Mouse (Mus musculus) hindbrain, embryonic 14.5 days (tissue): ENCODE measurements around the gene Calca. TPM values are rescaled to one million over a fixed set of nuclear protein-coding genes. Genes with fewer than 3 reads are reported as not detected.
"Not testable (repeated sequence)": the region's sequence is repeated elsewhere in the genome, so short reads cannot be mapped to it uniquely, and the experiment has no call there.

ENCODE experiments used
- ATAC-seq: fragments of 200-750 bp; cut with Nextera tagmentation; 2 replicates; pipeline ENCODE4 v1.8.0; 2017; ENCODE audit warnings: moderate number of reproducible peaks, mild to moderate bottlenecking, moderate TSS enrichment, moderate library complexity; ENCODE audit not compliant: low FRiP score
- DNase-seq: peaks from one replicate; pipeline ENCODE4 v3.0.0-alpha.2; 2015; ENCODE audit warnings: low spot score
- H3K27ac ChIP-seq: fragments of 300-500 bp; sonication (generic); 2 replicates; pipeline ENCODE4 v1.5.1; 2014; ENCODE audit warnings: mild to moderate bottlenecking, moderate library complexity
- H3K27me3 ChIP-seq: fragments of 300-500 bp; sonication (generic); 2 replicates; pipeline ENCODE4 v1.6.1; 2014; ENCODE audit warnings: mild to moderate bottlenecking, low read length, mixed read lengths; ENCODE audit not compliant: control insufficient read depth, insufficient read depth
- H3K36me3 ChIP-seq: fragments of 300-500 bp; sonication (generic); replicated peaks from 2 replicates; pipeline ENCODE4 v1.6.1; 2014; ENCODE audit not compliant: control insufficient read depth, insufficient read depth
- H3K4me1 ChIP-seq: fragments of 300-500 bp; sonication (generic); replicated peaks from 2 replicates; pipeline ENCODE4 v1.6.1; 2014; ENCODE audit warnings: antibody characterized with exemption, low read length, mixed read lengths; ENCODE audit not compliant: control insufficient read depth, insufficient read depth
- H3K4me2 ChIP-seq: fragments of 300-500 bp; sonication (generic); replicated peaks from 2 replicates; pipeline ENCODE4 v1.6.1; 2014; ENCODE audit warnings: mild to moderate bottlenecking, moderate library complexity
- H3K4me3 ChIP-seq: fragments of 300-500 bp; sonication (generic); replicated peaks from 2 replicates; pipeline ENCODE4 v1.5.1; 2014; ENCODE audit warnings: mild to moderate bottlenecking, low read length
- H3K9ac ChIP-seq: fragments of 300-500 bp; sonication (generic); 2 replicates; pipeline ENCODE4 v1.6.1; 2014
- H3K9me3 ChIP-seq: fragments of 300-500 bp; sonication (generic); 2 replicates; pipeline ENCODE4 v1.6.1; 2016; ENCODE audit warnings: low read length; ENCODE audit not compliant: control insufficient read depth
- WGBS: fragments of 180-500 bp; shearing (Covaris S2); extraction: QIAGEN DNeasy Blood & Tissue Kit; methylation state at CpG from one replicate; pipeline ENCODE4 v1.1.7; 2014; 5-methylcytosine and 5-hydroxymethylcytosine counted together
- polyA plus RNA-seq: library from polyadenylated mRNA; unstranded; fragments of >200 nt; fragmentation: Nextera tagmentation; extraction: Ambion mirVana; gene quantifications from 2 replicates; pipeline ENCODE4 v1.2.1, GENCODE M21; 2014

The Calca gene
- 23.1 and 28.3 TPM in 2 replicates for polyA plus RNA-seq

DNA sequence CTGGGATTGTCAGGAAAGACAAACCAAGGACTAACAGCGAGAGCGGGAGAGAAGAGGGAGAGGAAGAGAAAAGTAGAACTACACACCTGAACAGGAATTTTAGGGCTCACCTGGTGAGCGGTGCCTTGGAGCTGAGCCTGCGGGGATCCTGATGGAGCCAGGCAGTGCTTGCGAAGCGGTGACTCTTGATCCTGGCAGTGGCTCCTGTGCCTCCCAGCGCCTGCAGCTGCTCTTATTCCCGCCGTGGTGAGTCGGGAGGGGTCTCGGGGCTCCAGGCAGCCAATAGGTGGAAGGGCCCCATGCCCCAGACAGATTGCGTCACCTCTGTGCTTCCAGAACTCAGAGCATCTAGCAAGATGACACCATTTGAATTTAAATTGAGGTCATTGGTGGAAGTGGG, at the start of gene Calca:
Gene Calca, minus strand, starts transcription at position 256 of the 400 bp plus-strand sequence.
- no peaks in the 10 kb centered on the region for H3K9me3 ChIP-seq
- under 1% methylated on average over 12 of the region's 12 CpGs for WGBS
- no peak for DNase-seq
- H3K4me1 ChIP-seq = no peaks in the 10 kb centered on the region
- no peaks in the 10 kb centered on the region; the same call in 1 of the 2 replicates for H3K27me3 ChIP-seq
- H3K27ac ChIP-seq = no peak within 1 kb of the TSS
- H3K4me3 ChIP-seq = peak within 1 kb of the TSS; percentile 29
- H3K4me2 ChIP-seq = peak within 1 kb of the TSS; percentile 82
- ATAC-seq = no peak
- H3K36me3 ChIP-seq = no peaks in the 10 kb centered on the region
- H3K9ac ChIP-seq = peak within 1 kb of the TSS; percentile 40

DNA sequence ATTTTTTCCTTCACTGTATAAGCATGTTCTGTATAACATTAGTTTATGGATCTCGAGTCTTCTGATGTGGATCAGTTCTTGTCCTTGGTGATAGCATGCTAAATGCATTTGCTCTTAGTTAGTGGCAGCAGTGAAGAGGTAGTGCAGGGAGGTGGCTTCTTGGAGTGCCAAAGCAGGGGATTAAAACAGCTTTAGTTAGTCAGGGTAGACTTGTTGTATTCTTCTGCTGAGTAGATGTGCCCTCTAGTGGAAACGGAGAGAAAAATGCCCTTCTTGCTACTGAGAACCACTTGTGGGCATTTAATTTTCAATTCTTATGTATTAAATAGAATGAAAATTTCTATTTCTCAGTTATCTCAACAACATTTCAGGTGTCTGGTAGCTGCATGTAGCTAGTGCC, 36.5 kb upstream of the Calca start:
- H3K4me2 ChIP-seq = no peak overlapping the region
- H3K36me3 ChIP-seq = no peaks in the 10 kb centered on the region
- no peak overlapping the region for H3K9ac ChIP-seq
- ATAC-seq (no peak), DNase-seq (peak; percentile 66)
- H3K27ac ChIP-seq = no peak overlapping the region
- no peaks in the 10 kb centered on the region for H3K9me3 ChIP-seq
- H3K4me3 ChIP-seq = no peak overlapping the region
- no peaks in the 10 kb centered on the region for H3K4me1 ChIP-seq
- 30% methylated on average over 2 of the region's 2 CpGs for WGBS
- H3K27me3 ChIP-seq = no peaks in the 10 kb centered on the region

DNA sequence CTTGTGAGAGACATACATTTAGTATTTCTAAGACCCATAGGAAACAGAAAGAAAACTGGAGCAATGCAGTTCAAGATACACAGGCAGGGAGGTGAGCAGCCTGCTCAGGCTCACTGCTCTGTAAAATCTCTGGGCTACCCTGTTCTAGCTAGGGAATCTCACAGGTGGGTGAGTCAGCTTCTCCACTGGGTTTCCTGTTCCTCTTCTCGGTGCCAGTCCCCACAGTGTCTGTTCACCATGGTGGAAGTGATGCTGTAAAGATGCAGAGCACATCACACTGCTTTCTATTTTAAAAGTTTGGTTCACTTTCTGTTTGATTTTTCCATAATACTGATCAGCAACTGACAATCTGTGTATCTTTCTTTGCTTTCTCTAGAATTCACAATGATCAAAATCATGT, 35.2 kb upstream of the Calca start:
- ATAC-seq = no peak
- WGBS = 86% methylated on average over 1 of the region's 1 CpGs

DNA sequence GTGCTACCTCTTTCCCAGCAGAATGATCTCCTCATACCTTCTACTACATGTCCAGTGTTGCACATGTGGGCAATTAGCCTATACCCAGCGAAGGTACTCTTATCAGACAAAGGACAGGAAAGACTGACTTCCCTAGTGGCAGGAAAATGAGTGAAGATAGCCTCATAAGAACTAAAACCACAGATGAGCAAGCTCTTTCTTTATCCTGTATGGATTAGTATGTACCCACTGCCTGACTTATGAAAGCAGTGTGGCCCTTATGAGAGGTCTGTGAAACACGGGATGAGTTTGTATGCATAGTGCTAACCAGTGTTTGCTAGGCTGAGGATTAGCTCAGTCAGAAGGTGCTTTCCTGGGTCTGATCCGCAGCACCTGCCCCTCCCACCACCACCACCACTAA, 13.6 kb upstream of the Calca start:
- H3K9ac ChIP-seq = no peak overlapping the region
- DNase-seq (no peak), ATAC-seq (no peak)
- no peak overlapping the region for H3K4me3 ChIP-seq
- no peaks in the 10 kb centered on the region for H3K27me3 ChIP-seq
- no peak overlapping the region for H3K27ac ChIP-seq
- no peaks in the 10 kb centered on the region for H3K9me3 ChIP-seq
- H3K4me2 ChIP-seq = no peak overlapping the region
- WGBS = 71% methylated on average over 3 of the region's 3 CpGs
- H3K4me1 ChIP-seq = no peaks in the 10 kb centered on the region
- no peaks in the 10 kb centered on the region for H3K36me3 ChIP-seq

More for the DNA sequence above, 35.2 kb upstream of the Calca start:
- no peaks in the 10 kb centered on the region for H3K36me3 ChIP-seq
- H3K4me1 ChIP-seq = no peaks in the 10 kb centered on the region
- no peak overlapping the region for H3K27ac ChIP-seq
- H3K4me3 ChIP-seq = no peak overlapping the region
- no peak overlapping the region for H3K4me2 ChIP-seq
- no peak for DNase-seq
- H3K9ac ChIP-seq = no peak overlapping the region
- H3K9me3 ChIP-seq = no peaks in the 10 kb centered on the region
- no peaks in the 10 kb centered on the region for H3K27me3 ChIP-seq

DNA sequence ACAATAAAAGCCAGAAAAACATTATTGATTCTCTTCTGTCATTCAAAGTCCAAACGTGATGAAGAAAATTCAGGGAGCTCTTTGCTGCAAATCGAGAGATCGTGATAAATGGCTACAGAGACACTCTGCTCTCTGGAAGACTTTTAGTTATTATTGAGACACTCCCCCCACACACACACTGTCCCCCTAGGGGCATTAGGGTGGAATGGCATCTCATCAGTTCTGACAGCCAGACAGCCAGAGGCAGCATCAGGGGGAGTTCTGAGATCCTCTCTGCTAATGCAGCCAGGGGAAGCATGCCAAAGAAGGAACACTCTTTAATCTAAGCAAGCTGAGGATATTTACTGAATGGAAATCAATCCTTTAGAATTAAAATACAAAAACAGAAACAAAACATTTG, 12.6 kb upstream of the Calca start:
- 52% methylated on average over 3 of the region's 3 CpGs for WGBS
- ATAC-seq (no peak), DNase-seq (no peak)
- no peaks in the 10 kb centered on the region for H3K36me3 ChIP-seq
- no peak overlapping the region for H3K27ac ChIP-seq
- no peaks in the 10 kb centered on the region for H3K9me3 ChIP-seq
- H3K4me1 ChIP-seq = no peaks in the 10 kb centered on the region
- H3K4me3 ChIP-seq = no peak overlapping the region
- no peaks in the 10 kb centered on the region for H3K27me3 ChIP-seq
- no peak overlapping the region for H3K9ac ChIP-seq
- no peak overlapping the region for H3K4me2 ChIP-seq

DNA sequence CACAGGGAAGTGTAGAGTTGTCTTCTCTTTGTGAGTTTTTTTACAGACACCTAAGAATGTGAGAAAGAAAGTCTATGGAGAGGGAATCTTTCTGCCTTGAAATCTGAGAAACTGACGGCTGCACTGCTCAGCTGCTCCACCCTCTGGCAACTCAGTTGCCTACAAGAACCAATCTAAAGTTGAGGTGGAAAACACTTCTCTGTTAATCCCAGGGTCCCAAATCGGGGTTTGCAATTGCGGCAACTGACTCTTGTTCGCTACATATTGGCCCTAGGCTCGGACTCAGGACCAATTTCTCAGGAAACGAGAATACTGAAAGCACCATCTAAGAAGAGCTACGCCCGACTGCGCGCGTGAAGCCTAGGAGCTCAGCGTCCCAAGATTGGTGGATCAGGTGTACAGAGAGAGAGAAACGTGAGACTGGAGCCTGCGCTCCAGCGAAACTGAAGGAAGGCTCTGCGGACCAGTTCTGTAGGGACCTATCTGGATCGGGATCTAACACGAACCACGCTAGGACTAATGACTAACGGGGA, 522 bp downstream of the Calca start:
- Histone ChIP-seq H3K27ac (no peak overlapping the region), H3K9ac (peak overlapping the region; percentile 40), H3K4me3 (peak overlapping the region; percentile 29), H3K9me3 (no peaks in the 10 kb centered on the region), H3K36me3 (no peaks in the 10 kb centered on the region), H3K27me3 (no peaks in the 10 kb centered on the region; the same call in 1 of the 2 replicates), H3K4me2 (peak overlapping the region; percentile 82), H3K4me1 (no peaks in the 10 kb centered on the region)
- DNase-seq = peak; percentile 70
- WGBS = under 1% methylated on average over 20 of the region's 20 CpGs
- ATAC-seq = no peak; the same call in 1 of the 2 replicates

DNA sequence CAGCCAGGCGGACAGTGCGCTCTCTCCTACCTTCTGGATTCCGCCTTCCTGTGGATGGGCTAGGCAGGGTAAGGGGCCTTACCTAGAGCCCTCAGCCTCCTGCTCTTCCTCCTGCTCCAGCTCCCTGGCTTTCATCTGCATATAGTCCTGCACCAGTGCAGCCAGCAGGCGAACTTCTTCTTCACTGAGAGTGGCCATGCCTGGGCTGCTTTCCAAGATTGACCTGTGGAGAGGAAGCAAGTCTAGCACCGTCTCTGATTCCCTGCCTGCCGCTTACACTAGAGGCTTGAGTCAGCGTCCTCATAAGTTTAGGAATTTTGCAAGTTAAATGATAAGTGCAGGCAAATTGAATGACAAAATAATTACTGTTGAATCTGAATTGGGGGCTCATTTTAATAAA, 1.8 kb downstream of the Calca start:
- ATAC-seq (no peak), DNase-seq (no peak)
- H3K27ac ChIP-seq = no peak overlapping the region
- no peak overlapping the region for H3K4me2 ChIP-seq
- no peaks in the 10 kb centered on the region; the same call in 1 of the 2 replicates for H3K27me3 ChIP-seq
- no peak overlapping the region for H3K4me3 ChIP-seq
- WGBS = 75% methylated on average over 7 of the region's 7 CpGs
- no peak overlapping the region for H3K9ac ChIP-seq
- no peaks in the 10 kb centered on the region for H3K9me3 ChIP-seq
- no peaks in the 10 kb centered on the region for H3K4me1 ChIP-seq
- H3K36me3 ChIP-seq = no peaks in the 10 kb centered on the region

DNA sequence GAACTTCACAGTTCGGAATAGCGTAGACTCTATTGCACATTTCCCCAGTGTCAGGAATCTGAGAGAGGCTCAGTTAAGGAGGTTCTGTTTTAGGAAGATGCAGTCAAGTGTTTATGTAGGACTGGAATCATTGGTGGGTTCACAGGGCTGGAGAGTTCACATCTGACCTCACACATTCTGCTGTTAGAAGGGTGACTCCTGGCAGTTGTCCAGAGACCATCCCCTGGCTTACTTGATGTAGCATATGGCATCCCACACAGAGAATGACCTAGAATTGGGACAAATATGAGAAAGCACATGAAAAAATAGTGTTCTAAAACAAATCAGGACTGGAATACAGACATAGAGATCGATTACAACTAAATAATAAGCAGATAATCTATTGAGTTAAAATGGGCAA, 10.2 kb downstream of the Calca start:
- Histone ChIP-seq H3K36me3 (no peaks in the 10 kb centered on the region), H3K4me2 (no peak overlapping the region), H3K4me1 (no peaks in the 10 kb centered on the region), H3K9me3 (no peaks in the 10 kb centered on the region), H3K4me3 (no peak overlapping the region), H3K9ac (no peak overlapping the region), H3K27ac (no peak overlapping the region), H3K27me3 (no peaks in the 10 kb centered on the region)
- ATAC-seq (no peak), DNase-seq (no peak)
- WGBS = 95% methylated on average over 3 of the region's 3 CpGs

DNA sequence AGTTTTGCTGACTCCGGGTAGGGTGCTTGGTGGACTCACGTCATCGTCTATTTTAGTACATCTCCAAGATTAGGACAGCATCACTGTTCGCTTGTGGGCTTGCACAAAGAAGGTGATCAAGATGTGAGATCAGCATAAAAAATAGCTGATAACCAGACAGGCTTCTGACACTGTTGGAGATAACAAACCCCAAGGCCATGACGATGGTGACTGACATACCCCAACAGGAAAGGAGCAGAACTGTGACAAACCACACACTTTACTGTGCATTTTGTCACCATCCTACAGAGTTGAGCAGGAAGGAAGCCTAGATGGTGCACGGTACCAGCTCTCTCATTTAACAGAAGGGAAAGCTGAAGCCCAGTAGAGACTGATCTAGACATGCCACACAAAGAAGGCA, 19.4 kb downstream of the Calca start:
- ATAC-seq (no peak), DNase-seq (no peak)
- Histone ChIP-seq H3K4me3 (no peak overlapping the region), H3K9ac (no peak overlapping the region), H3K4me2 (no peak overlapping the region), H3K27me3 (no peaks in the 10 kb centered on the region), H3K9me3 (no peaks in the 10 kb centered on the region), H3K4me1 (no peaks in the 10 kb centered on the region), H3K36me3 (no peaks in the 10 kb centered on the region), H3K27ac (no peak overlapping the region)
- WGBS = 95% methylated on average over 6 of the region's 6 CpGs

DNA sequence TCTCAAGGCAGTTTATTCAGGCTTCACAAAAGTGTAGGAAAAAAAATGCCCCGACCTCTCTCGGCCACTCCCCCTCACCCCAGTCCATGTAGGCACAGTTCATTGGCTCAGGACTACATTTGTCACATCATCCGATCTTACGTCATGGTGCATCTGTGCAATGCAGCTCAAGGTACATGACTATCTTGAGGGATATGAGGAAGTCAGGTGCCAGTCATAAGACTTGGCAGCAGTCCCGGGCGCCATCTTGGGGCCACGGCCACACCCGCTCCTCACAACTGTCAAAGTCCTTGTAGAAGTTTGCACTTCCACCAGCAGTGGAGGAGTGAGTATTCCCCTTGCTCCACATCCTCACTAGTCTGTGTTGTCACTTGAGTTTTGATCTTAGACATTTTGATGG, 41.8 kb downstream of the Calca start:
- not testable (repeated sequence) for H3K4me3 ChIP-seq, H3K9me3 ChIP-seq, ATAC-seq, H3K27ac ChIP-seq, DNase-seq, H3K4me1 ChIP-seq, H3K27me3 ChIP-seq, H3K36me3 ChIP-seq, H3K9ac ChIP-seq, H3K4me2 ChIP-seq
- 92% methylated on average over 8 of the region's 8 CpGs for WGBS
